Mouse (Mus musculus) forebrain, embryonic 13.5 days (tissue): ENCODE measurements at regions not wholly inside any gene's neighbourhood (a gene's known extent, or its start where the extent isn't known, plus 50 kb on each side); places are given as distances from the start of the nearest gene placed in this dataset.
A peak's percentile ranks its signal among the peaks of the same experiment; 100 is the strongest.

Source experiments
- ATAC-seq: fragments of 200-750 bp; cut with Nextera tagmentation; 2 replicates; pipeline ENCODE4 v1.8.0; 2017
- H3K27ac ChIP-seq: fragments of 300-500 bp; sonication (generic); 2 replicates; pipeline ENCODE4 v1.5.1; 2015; ENCODE audit warnings: inconsistent platforms, mild to moderate bottlenecking, moderate library complexity
- H3K27me3 ChIP-seq: fragments of 300-500 bp; sonication (generic); 2 replicates; pipeline ENCODE4 v1.6.1; 2015; ENCODE audit warnings: mild to moderate bottlenecking, inconsistent platforms
- H3K36me3 ChIP-seq: fragments of 300-500 bp; sonication (generic); 2 replicates; pipeline ENCODE4 v1.6.1; 2015; ENCODE audit warnings: mild to moderate bottlenecking, inconsistent platforms; ENCODE audit not compliant: poor library complexity, severe bottlenecking
- H3K4me1 ChIP-seq: fragments of 300-500 bp; sonication (generic); 2 replicates; pipeline ENCODE4 v1.6.1; 2015; ENCODE audit warnings: inconsistent platforms
- H3K4me2 ChIP-seq: fragments of 300-500 bp; sonication (generic); 2 replicates; pipeline ENCODE4 v1.6.1; 2015; ENCODE audit warnings: inconsistent platforms, mild to moderate bottlenecking, moderate library complexity
- H3K4me3 ChIP-seq: fragments of 300-500 bp; sonication (generic); 2 replicates; pipeline ENCODE4 v1.5.1; 2015; ENCODE audit warnings: mild to moderate bottlenecking, inconsistent platforms
- H3K9ac ChIP-seq: fragments of 300-500 bp; sonication (generic); 2 replicates; pipeline ENCODE4 v1.6.1; 2015; ENCODE audit warnings: mild to moderate bottlenecking, inconsistent platforms
- H3K9me3 ChIP-seq: fragments of 300-500 bp; sonication (generic); replicated peaks from 2 replicates; pipeline ENCODE4 v1.6.1; 2016; ENCODE audit warnings: inconsistent platforms
- WGBS: fragments of 180-500 bp; shearing (Covaris S2); methylation state at CpG from one replicate; pipeline ENCODE4 v1.1.7; 2015; 5-methylcytosine and 5-hydroxymethylcytosine counted together

- H3K4me2 ChIP-seq, result no peak overlapping the region
- ATAC-seq, result peak; percentile 69
These were observed 73.4 kb upstream of the Medag start for GRCm38 (mm10) chr5:149338016-149338696.

GRCm38 (mm10) chr5:149338697-149339078, 72.9 kb upstream of the Medag start:
- no peak for ATAC-seq
- H3K4me3 ChIP-seq, result no peak overlapping the region
- 70% methylated on average over 5 of the region's 5 CpGs for WGBS
- H3K4me1 ChIP-seq, result peaks cover 11% of the 10 kb centered on the region
- H3K9ac ChIP-seq, result no peak overlapping the region
- no peaks in the 10 kb centered on the region for H3K36me3 ChIP-seq
- no peak overlapping the region for H3K4me2 ChIP-seq
- H3K27ac ChIP-seq, result no peak overlapping the region
- no peaks in the 10 kb centered on the region for H3K27me3 ChIP-seq
- no peaks in the 10 kb centered on the region for H3K9me3 ChIP-seq

More at GRCm38 (mm10) chr5:149338016-149338696, 73.4 kb upstream of the Medag start:
- Histone ChIP-seq H3K9ac (0 out of 2 replicates have a peak overlapping the region, but pooled peaks have one; percentile 17), H3K9me3 (no peaks in the 10 kb centered on the region), H3K4me3 (no peak overlapping the region), H3K27me3 (no peaks in the 10 kb centered on the region), H3K36me3 (no peaks in the 10 kb centered on the region), H3K4me1 (peaks cover 11% of the 10 kb centered on the region), H3K27ac (peak overlapping the region; percentile 49; the same call in 1 of the 2 replicates)
- 63% methylated on average over 15 of the region's 15 CpGs for WGBS

- Histone ChIP-seq H3K27me3 (no peaks in the 10 kb centered on the region), H3K4me3 (no peak overlapping the region), H3K9ac (no peak overlapping the region), H3K36me3 (no peaks in the 10 kb centered on the region), H3K9me3 (no peaks in the 10 kb centered on the region), H3K4me2 (no peak overlapping the region), H3K4me1 (peaks cover 11% of the 10 kb centered on the region), H3K27ac (no peak overlapping the region)
- ATAC-seq, result no peak
- 67% methylated on average over 7 of the region's 7 CpGs for WGBS
These were observed 71.2 kb upstream of the Medag start for GRCm38 (mm10) chr5:149340361-149340760.

- no peak overlapping the region for H3K4me3 ChIP-seq
- no peaks in the 10 kb centered on the region for H3K9me3 ChIP-seq
- H3K36me3 ChIP-seq, result no peaks in the 10 kb centered on the region
- no peaks in the 10 kb centered on the region for H3K27me3 ChIP-seq
- WGBS, result 63% methylated on average over 6 of the region's 6 CpGs
- no peak overlapping the region for H3K4me2 ChIP-seq
- H3K9ac ChIP-seq, result no peak overlapping the region
- H3K4me1 ChIP-seq, result peaks cover 11% of the 10 kb centered on the region
- no peak for ATAC-seq
- H3K27ac ChIP-seq, result no peak overlapping the region
These were observed 70.1 kb upstream of the Medag start for GRCm38 (mm10) chr5:149341461-149341860.

GRCm38 (mm10) chr5:149343610-149344527, 67.7 kb upstream of the Medag start:
- no peak for ATAC-seq
- no peak overlapping the region for H3K4me2 ChIP-seq

GRCm38 (mm10) chr5:149344528-149344855, 67.1 kb upstream of the Medag start:
- no peak for ATAC-seq
- H3K4me2 ChIP-seq, result no peak overlapping the region
- H3K4me3 ChIP-seq, result no peak overlapping the region
- H3K4me1 ChIP-seq, result no peaks in the 10 kb centered on the region
- no peaks in the 10 kb centered on the region for H3K9me3 ChIP-seq
- H3K27ac ChIP-seq, result no peak overlapping the region
- no peak overlapping the region for H3K9ac ChIP-seq
- no peaks in the 10 kb centered on the region for H3K27me3 ChIP-seq
- WGBS, result 89% methylated on average over 4 of the region's 4 CpGs
- H3K36me3 ChIP-seq, result no peaks in the 10 kb centered on the region

More at GRCm38 (mm10) chr5:149343610-149344527, 67.7 kb upstream of the Medag start:
- no peaks in the 10 kb centered on the region for H3K27me3 ChIP-seq
- H3K9ac ChIP-seq, result no peak overlapping the region
- H3K27ac ChIP-seq, result no peak overlapping the region
- H3K9me3 ChIP-seq, result no peaks in the 10 kb centered on the region
- no peak overlapping the region for H3K4me3 ChIP-seq
- H3K4me1 ChIP-seq, result peaks cover 1% of the 10 kb centered on the region
- H3K36me3 ChIP-seq, result no peaks in the 10 kb centered on the region
- WGBS, result 90% methylated on average over 21 of the region's 21 CpGs

GRCm38 (mm10) chr5:149345161-149345560, 66.4 kb upstream of the Medag start:
- Histone ChIP-seq H3K4me2 (no peak overlapping the region), H3K27me3 (no peaks in the 10 kb centered on the region), H3K36me3 (no peaks in the 10 kb centered on the region), H3K4me1 (0 out of 2 replicates have a peak, but pooled peaks cover 3% of the 10 kb centered on the region), H3K27ac (no peak overlapping the region), H3K9ac (no peak overlapping the region), H3K9me3 (no peaks in the 10 kb centered on the region), H3K4me3 (no peak overlapping the region)
- no peak for ATAC-seq
- 91% methylated on average over 6 of the region's 6 CpGs for WGBS

GRCm38 (mm10) chr5:149349685-149350084, 61.9 kb upstream of the Medag start:
- Histone ChIP-seq H3K27ac (no peak overlapping the region), H3K9me3 (no peaks in the 10 kb centered on the region)
- WGBS, result 52% methylated on average over 8 of the region's 8 CpGs

GRCm38 (mm10) chr5:149353039-149353655, 58.4 kb upstream of the Medag start:
- peak; percentile 96 for ATAC-seq
- peak overlapping the region; percentile 84 for H3K27ac ChIP-seq
- H3K4me1 ChIP-seq, result peaks cover 24% of the 10 kb centered on the region
- no peaks in the 10 kb centered on the region for H3K36me3 ChIP-seq
- H3K4me3 ChIP-seq, result no peak overlapping the region
- no peaks in the 10 kb centered on the region for H3K9me3 ChIP-seq
- no peaks in the 10 kb centered on the region for H3K27me3 ChIP-seq
- no peak overlapping the region for H3K4me2 ChIP-seq
- H3K9ac ChIP-seq, result no peak overlapping the region
- WGBS, result 23% methylated on average over 14 of the region's 14 CpGs

More at GRCm38 (mm10) chr5:149349685-149350084, 61.9 kb upstream of the Medag start:
- no peak overlapping the region for H3K4me3 ChIP-seq
- ATAC-seq, result no peak
- peaks cover 24% of the 10 kb centered on the region for H3K4me1 ChIP-seq
- no peaks in the 10 kb centered on the region for H3K36me3 ChIP-seq
- H3K27me3 ChIP-seq, result no peaks in the 10 kb centered on the region
- no peak overlapping the region for H3K4me2 ChIP-seq
- no peak overlapping the region for H3K9ac ChIP-seq

- Histone ChIP-seq H3K27ac (peak overlapping the region; percentile 6; the same call in 1 of the 2 replicates), H3K4me1 (peaks cover 24% of the 10 kb centered on the region), H3K36me3 (no peaks in the 10 kb centered on the region), H3K27me3 (no peaks in the 10 kb centered on the region), H3K9ac (no peak overlapping the region), H3K9me3 (no peaks in the 10 kb centered on the region), H3K4me2 (no peak overlapping the region), H3K4me3 (no peak overlapping the region)
- 85% methylated on average over 4 of the region's 4 CpGs for WGBS
- ATAC-seq, result no peak
These were observed 57.0 kb upstream of the Medag start for GRCm38 (mm10) chr5:149354448-149355115.

GRCm38 (mm10) chr5:149355131-149355530, 56.4 kb upstream of the Medag start:
- 96% methylated on average over 7 of the region's 7 CpGs for WGBS
- Histone ChIP-seq H3K9ac (no peak overlapping the region), H3K36me3 (no peaks in the 10 kb centered on the region), H3K27ac (no peak overlapping the region), H3K27me3 (no peaks in the 10 kb centered on the region), H3K9me3 (peaks cover 5% of the 10 kb centered on the region), H3K4me3 (no peak overlapping the region), H3K4me2 (no peak overlapping the region), H3K4me1 (peaks cover 21% of the 10 kb centered on the region)
- no peak for ATAC-seq
